Mouse (Mus musculus) C2C12 (cell line): ENCODE results near the gene Zfp39. TPM values are rescaled to one million over a fixed set of nuclear protein-coding genes. Genes with fewer than 3 reads are reported as not detected.

Experiments used
- H3K27me3 ChIP-seq: one replicate; pipeline ENCODE4 v1.6.1; 2011; ENCODE audit not compliant: control insufficient read depth, insufficient read depth, insufficient read length
- H3K36me3 ChIP-seq: one replicate; pipeline ENCODE4 v1.6.1; 2011; ENCODE audit not compliant: control insufficient read depth, insufficient read depth
- H3K4me3 ChIP-seq: one replicate; pipeline ENCODE4 v1.5.1; 2011; ENCODE audit warnings: mild to moderate bottlenecking, control low read depth; ENCODE audit not compliant: poor library complexity, insufficient read depth, severe bottlenecking
- H3K79me2 ChIP-seq: one replicate; pipeline ENCODE4 v1.6.1; 2011; ENCODE audit not compliant: control insufficient read depth, insufficient read depth
- H3K79me3 ChIP-seq: one replicate; pipeline ENCODE4 v1.6.1; 2011; ENCODE audit warnings: low read depth, control low read depth
- H3ac ChIP-seq: one replicate; pipeline ENCODE3; 2011; ENCODE audit warnings: low read depth; ENCODE audit not compliant: control insufficient read depth, insufficient read length
- CEBPB ChIP-seq: IDR thresholded peaks from one replicate; pipeline ENCODE4 v1.6.1; 2011; ENCODE audit warnings: low read depth, mild to moderate bottlenecking, control low read depth, moderate library complexity
- CTCF ChIP-seq: IDR thresholded peaks from one replicate; pipeline ENCODE4 v1.5.1; 2011; ENCODE audit not compliant: control insufficient read depth, insufficient read depth, insufficient read length
- FOSL1 ChIP-seq: IDR thresholded peaks from one replicate; pipeline ENCODE4 v1.8.0; 2011; ENCODE audit warnings: mild to moderate bottlenecking, low read length; ENCODE audit not compliant: poor library complexity, insufficient read depth, severe bottlenecking
- MAX ChIP-seq: IDR thresholded peaks from one replicate; pipeline ENCODE4 v1.6.1; 2011; ENCODE audit warnings: mild to moderate bottlenecking, control low read depth
- MYOD1 ChIP-seq: IDR thresholded peaks from one replicate; pipeline ENCODE4 v1.6.1; 2011; ENCODE audit warnings: low read depth; ENCODE audit not compliant: control insufficient read depth, insufficient read length
- MYOG ChIP-seq: IDR thresholded peaks from one replicate; pipeline ENCODE4 v1.6.1; 2011; ENCODE audit not compliant: control insufficient read depth, insufficient read length; ENCODE audit errors: extremely low read depth
- USF1 ChIP-seq: IDR thresholded peaks from one replicate; pipeline ENCODE4 v1.6.1; 2011; ENCODE audit warnings: low read depth, mild to moderate bottlenecking, control low read depth, moderate library complexity
- polyA plus RNA-seq: library from polyadenylated mRNA; unstranded; fragments of >200 nt; fragmentation: generic; extraction: Trizol; gene quantifications from one replicate; pipeline ENCODE4 v1.2.1, GENCODE M21; 2012; ENCODE audit warnings: missing spikeins

Zfp39 gene
- polyA plus RNA-seq, 1 experiment = 0.64 TPM

DNA sequence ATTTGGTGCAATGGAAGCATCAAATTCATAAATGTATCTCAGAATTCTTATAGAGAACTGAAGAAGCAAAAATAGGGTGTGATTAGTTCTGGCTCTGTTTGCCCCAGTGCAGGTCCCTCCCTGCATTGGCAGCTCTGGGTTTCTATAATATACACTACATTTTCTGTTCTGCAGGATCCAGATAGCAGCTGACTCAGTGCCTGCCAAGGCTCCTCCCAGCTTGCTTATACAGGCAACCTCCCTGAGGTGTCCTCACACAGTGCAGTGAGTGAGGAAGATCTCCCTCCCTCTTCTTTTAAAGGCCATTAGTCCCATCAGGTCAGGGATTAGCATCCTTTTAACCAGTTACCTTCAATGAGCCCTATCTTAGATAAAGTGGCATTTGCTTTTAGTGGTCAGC, 2.9 kb downstream of the Zfp39 start:
- no peaks in the 10 kb centered on the region for H3K79me3 ChIP-seq
- no peak overlapping the region for H3ac ChIP-seq
- peaks cover 18% of the 10 kb centered on the region for H3K36me3 ChIP-seq
- H3K79me2 ChIP-seq = peaks cover 14% of the 10 kb centered on the region
- no peak overlapping the region for H3K4me3 ChIP-seq
- TF ChIP-seq CTCF (no peak), CEBPB (no peak), MYOD1 (no peak), FOSL1 (no peak), MAX (no peak), USF1 (no peak), MYOG (no peak)
- no peaks in the 10 kb centered on the region for H3K27me3 ChIP-seq

DNA sequence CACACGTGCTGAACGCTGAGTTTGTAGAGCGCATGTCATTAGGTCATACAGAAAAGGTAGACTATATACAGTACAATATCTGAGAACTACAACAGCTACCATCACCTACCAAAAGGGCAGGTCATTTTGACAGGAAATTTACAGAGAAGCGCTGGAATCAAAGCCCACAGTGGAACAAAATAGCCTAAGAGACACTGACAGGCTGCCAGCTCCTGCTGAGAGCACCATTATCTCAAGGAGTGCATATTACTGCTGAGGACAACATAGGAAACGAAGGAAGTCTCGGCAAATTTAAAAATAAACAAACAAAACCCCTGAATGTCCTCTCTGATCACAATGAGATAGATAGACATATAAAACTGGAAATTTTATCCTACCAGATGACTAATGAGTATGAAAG, 6.5 kb downstream of the Zfp39 start:
- Histone ChIP-seq H3K27me3 (no peaks in the 10 kb centered on the region), H3K79me3 (no peaks in the 10 kb centered on the region), H3K79me2 (peaks cover under 1% of the 10 kb centered on the region), H3K4me3 (no peak overlapping the region), H3K36me3 (peaks cover 35% of the 10 kb centered on the region), H3ac (no peak overlapping the region)
- TF ChIP-seq MAX (no peak), CEBPB (no peak), USF1 (no peak), MYOG (no peak), CTCF (no peak), MYOD1 (no peak), FOSL1 (no peak)

DNA sequence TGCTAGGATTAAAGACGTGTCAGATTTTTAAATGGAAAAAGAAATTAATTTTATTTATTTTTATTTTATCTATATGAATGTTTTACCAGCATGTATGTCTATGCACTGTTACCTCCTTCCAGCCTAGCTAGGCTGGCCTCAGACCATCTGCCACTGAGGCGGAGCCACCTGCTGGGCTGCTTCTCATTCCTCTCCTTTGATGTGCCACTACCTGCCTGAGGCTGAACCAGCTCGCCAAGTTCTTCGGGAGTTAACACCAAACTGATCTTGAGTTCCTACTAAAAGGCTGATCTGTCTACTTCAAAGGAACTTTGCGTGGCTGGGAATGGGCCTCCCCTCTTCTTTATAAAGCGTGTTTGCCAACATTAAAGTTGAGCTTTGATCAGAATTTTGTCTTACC, 9.6 kb downstream of the Zfp39 start:
- Histone ChIP-seq H3K79me2 (no peaks in the 10 kb centered on the region), H3K79me3 (no peaks in the 10 kb centered on the region), H3K4me3 (no peak overlapping the region), H3ac (no peak overlapping the region), H3K36me3 (peaks cover 53% of the 10 kb centered on the region), H3K27me3 (no peaks in the 10 kb centered on the region)
- TF ChIP-seq MYOG (no peak), CEBPB (no peak), USF1 (no peak), FOSL1 (no peak), CTCF (no peak)

DNA sequence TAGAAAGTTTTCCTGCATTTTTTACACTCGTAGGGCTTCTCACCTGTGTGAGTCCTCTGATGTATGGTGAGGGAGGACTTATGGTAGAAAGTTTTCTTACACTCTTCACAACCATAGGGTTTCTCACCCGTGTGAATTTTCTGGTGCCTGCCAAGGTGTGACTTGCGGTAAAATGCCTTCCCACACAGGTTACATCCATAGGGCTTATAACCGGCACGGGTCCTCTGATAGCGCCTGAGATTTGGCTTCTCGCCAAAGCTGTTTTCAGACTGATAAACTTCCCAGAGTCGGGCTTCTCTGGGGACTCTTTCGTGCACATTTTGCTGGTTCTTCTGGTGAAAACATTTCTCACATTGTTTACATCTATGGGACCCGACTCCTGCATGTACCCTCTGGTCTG, 13.5 kb downstream of the Zfp39 start:
- Histone ChIP-seq H3K79me2 (no peaks in the 10 kb centered on the region), H3K36me3 (peaks cover 40% of the 10 kb centered on the region), H3K27me3 (no peaks in the 10 kb centered on the region), H3ac (no peak overlapping the region), H3K79me3 (no peaks in the 10 kb centered on the region), H3K4me3 (no peak overlapping the region)
- TF ChIP-seq MYOG = no peak
- TF ChIP-seq CTCF = no peak
- no peak for TF ChIP-seq MAX
- TF ChIP-seq CEBPB = no peak
- TF ChIP-seq FOSL1 = no peak
- no peak for TF ChIP-seq USF1
- no peak for TF ChIP-seq MYOD1

DNA sequence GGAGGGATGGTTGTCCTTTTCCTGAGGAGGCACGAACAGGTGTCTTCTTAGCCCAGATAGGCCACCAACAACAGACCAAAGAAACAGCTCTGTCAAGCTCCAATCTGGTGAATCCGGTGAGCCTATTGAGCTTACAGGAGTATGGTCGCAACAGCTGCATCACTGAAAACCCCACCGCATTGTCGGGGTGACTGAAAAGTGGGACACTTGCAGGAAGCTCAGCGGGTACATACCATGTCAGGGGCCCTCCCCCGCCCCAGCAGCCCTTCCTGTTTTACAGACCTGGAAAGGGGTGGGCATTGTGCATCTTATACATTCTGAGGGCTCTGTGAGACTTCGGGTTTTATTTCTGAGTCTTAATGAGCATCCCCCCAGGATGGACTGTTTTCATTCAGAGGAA, 20.3 kb downstream of the Zfp39 start:
- H3ac ChIP-seq = no peak overlapping the region
- H3K79me3 ChIP-seq = no peaks in the 10 kb centered on the region
- no peak overlapping the region for H3K4me3 ChIP-seq
- no peak for TF ChIP-seq MAX
- no peak for TF ChIP-seq CTCF
- no peak for TF ChIP-seq USF1
- no peak for TF ChIP-seq CEBPB
- no peak for TF ChIP-seq MYOD1
- no peak for TF ChIP-seq FOSL1
- TF ChIP-seq MYOG = no peak
- peaks cover 19% of the 10 kb centered on the region for H3K36me3 ChIP-seq
- no peaks in the 10 kb centered on the region for H3K79me2 ChIP-seq
- no peaks in the 10 kb centered on the region for H3K27me3 ChIP-seq

DNA sequence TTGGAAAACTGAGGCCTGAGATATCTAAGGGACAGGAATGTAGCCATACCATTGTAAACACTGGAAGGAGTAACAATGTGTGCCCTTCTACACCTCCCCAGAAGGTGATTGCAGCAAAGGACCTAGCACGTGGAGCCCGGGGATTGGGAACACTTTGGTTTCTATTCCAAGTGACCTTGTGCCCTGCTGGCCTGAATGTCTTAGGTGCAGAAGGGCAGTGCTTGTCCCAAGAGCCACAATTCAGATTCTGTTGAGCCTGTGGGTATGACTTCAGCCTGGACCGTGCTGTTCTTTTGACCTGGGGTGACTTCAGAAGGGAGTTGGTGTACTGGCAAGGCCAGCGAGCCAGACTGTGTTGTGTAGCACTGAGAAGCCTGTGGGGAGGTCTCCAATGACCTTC, 33.1 kb downstream of the Zfp39 start:
- Histone ChIP-seq H3ac (no peak overlapping the region), H3K36me3 (peaks cover 4% of the 10 kb centered on the region), H3K79me2 (peaks cover 10% of the 10 kb centered on the region), H3K79me3 (no peaks in the 10 kb centered on the region), H3K27me3 (no peaks in the 10 kb centered on the region), H3K4me3 (no peak overlapping the region)
- TF ChIP-seq CTCF (no peak), MYOG (no peak), MYOD1 (no peak), MAX (no peak), CEBPB (no peak), FOSL1 (no peak), USF1 (no peak)
